Comparison of ENCODE assay signal across 8 mouse cellular contexts in genomic region chr7:64032921-64033354, GRCm38 (mm10).
A peak's percentile ranks its signal among the peaks of the same experiment; 100 is the strongest.
DNase-seq lines count a peak whose midpoint lies in the region; ATAC-seq and TF ChIP-seq lines count a peak whose summit lies in the region.

No protein-coding gene starts in this region.

- intact Hi-C loops in left cerebral cortex, postnatal 36 days (cut with DNase I) = loop anchor here (2.0 kb wide), 1 partner anchor 94 kb away; the partner anchor contains the start of gene Klf13

- 29% methylated on average over 9 of the region's 9 CpGs for WGBS in heart, embryonic 11.5 days (ENCODE audit: insufficient replicate concordance)
- 72% methylated on average over 9 of the region's 9 CpGs for WGBS in midbrain, postnatal 0 days

- no peak for TF ChIP-seq CTCF in midbrain, postnatal 0 days (IDR thresholded peaks at IDR 0.05)

- peak; percentile 26 for DNase-seq in T-cell, adult 2 months (ENCODE audit: low spot score)
- peak; percentile 71 to 72 for DNase-seq in cerebellum, adult 18-20 months
- DNase-seq in left cerebral cortex, postnatal 36 days (ENCODE audit: low spot score in 2 of 2) = peak; percentile 89
- no peak for DNase-seq in adrenal gland, postnatal 14 days
- DNase-seq in midbrain, postnatal 0 days (ENCODE audit: low spot score) = no peak
- DNase-seq in adrenal gland, postnatal 25 days = no peak

- peaks cover 25% of the 10 kb centered on the region for H3K4me1 ChIP-seq in heart, embryonic 11.5 days (ENCODE audit: control insufficient read depth, insufficient read depth, low read length)
- no peaks in the 10 kb centered on the region for H3K4me1 ChIP-seq in midbrain, postnatal 0 days (ENCODE audit: insufficient read depth, low read length)

- peaks cover 4% of the 10 kb centered on the region; the same call in 1 of the 2 replicates for H3K9me3 ChIP-seq in heart, embryonic 11.5 days (replicated peaks; ENCODE audit: control insufficient read depth, low read length)
- H3K9me3 ChIP-seq in midbrain, postnatal 0 days (ENCODE audit: low read length) = no peaks in the 10 kb centered on the region

- peak overlapping the region; percentile 75 for H3K27ac ChIP-seq in heart, embryonic 11.5 days (ENCODE audit: low read depth, low read length)
- H3K27ac ChIP-seq in midbrain, postnatal 0 days (ENCODE audit: low read depth, low read length) = no peak overlapping the region

- ATAC-seq in heart, embryonic 11.5 days (replicated peaks; ENCODE audit: insufficient number of reproducible peaks, low FRiP score, low TSS enrichment) = no peak
- ATAC-seq in midbrain, postnatal 0 days (ENCODE audit: low FRiP score) = no peak
- ATAC-seq in granulocyte monocyte progenitor cell, adult 5-6 weeks (replicated peaks; ENCODE audit: poor library complexity, severe bottlenecking) = no peak

- H3K9ac ChIP-seq in heart, embryonic 11.5 days (ENCODE audit: low read depth, low read length) = peak overlapping the region; percentile 36; the same call in 1 of the 2 replicates
- no peak overlapping the region for H3K9ac ChIP-seq in midbrain, postnatal 0 days (replicated peaks; ENCODE audit: low read length, poor library complexity, severe bottlenecking)

- no peaks in the 10 kb centered on the region for H3K36me3 ChIP-seq in heart, embryonic 11.5 days (ENCODE audit: control insufficient read depth, insufficient read depth, low read length)
- H3K36me3 ChIP-seq in midbrain, postnatal 0 days (ENCODE audit: insufficient read depth, low read length) = no peaks in the 10 kb centered on the region

- no peak overlapping the region for H3K4me3 ChIP-seq in heart, embryonic 11.5 days (ENCODE audit: low read depth, low read length)
- H3K4me3 ChIP-seq in midbrain, postnatal 0 days (ENCODE audit: low read depth, low read length) = no peak overlapping the region

- no peaks in the 10 kb centered on the region for H3K27me3 ChIP-seq in heart, embryonic 11.5 days (ENCODE audit: control insufficient read depth, insufficient read depth, low read length)
- no peaks in the 10 kb centered on the region for H3K27me3 ChIP-seq in midbrain, postnatal 0 days (ENCODE audit: insufficient read depth, low read length)

- H3K4me2 ChIP-seq in heart, embryonic 11.5 days = no peak overlapping the region; the same call in 1 of the 2 replicates
- H3K4me2 ChIP-seq in midbrain, postnatal 0 days (ENCODE audit: low read depth, low read length, poor library complexity, severe bottlenecking) = no peak overlapping the region

Comparison
In these comparisons a context has a peak if more than half of its experiments do, and no peak if none do; other contexts are left out.
1. DNase-seq: peak in T-cell, adult 2 months (single experiment), cerebellum, adult 18-20 months (2 of 2) and left cerebral cortex, postnatal 36 days (2 of 2); none in adrenal gland, postnatal 14 days (single experiment), midbrain, postnatal 0 days (single experiment) and adrenal gland, postnatal 25 days (single experiment).